Mouse (Mus musculus) retina, postnatal 1 day (tissue): ENCODE results near the gene Lrrc74a.

Experiments
- DNase-seq: peaks from one replicate; pipeline ENCODE4 v3.0.0-alpha.2; 2012

Lrrc74a gene

GRCm38 (mm10) chr12:86806031-86806922 is 72.1 kb downstream of the Lrrc74a start:
- peak; percentile 73 for DNase-seq

GRCm38 (mm10) chr12:86806923-86807794 is 73.0 kb downstream of the Lrrc74a start:
- DNase-seq: peak; percentile 73

GRCm38 (mm10) chr12:86807795-86808128 is 73.6 kb downstream of the Lrrc74a start:
- DNase-seq: no peak

GRCm38 (mm10) chr12:86808856-86809255 is 74.7 kb downstream of the Lrrc74a start:
- DNase-seq: no peak

- DNase-seq: no peak
Measured at GRCm38 (mm10) chr12:86810040-86810439, 75.9 kb downstream of the Lrrc74a start.

GRCm38 (mm10) chr12:86810725-86811444 is 76.7 kb downstream of the Lrrc74a start:
- peak; percentile 28 for DNase-seq

GRCm38 (mm10) chr12:86812782-86813181 is 78.6 kb downstream of the Lrrc74a start:
- no peak for DNase-seq
